ENCODE assay signal across 26 mouse cellular contexts in genomic region chr7:100036495-100036894, GRCm38 (mm10). TPM values are rescaled to one million over a fixed set of nuclear protein-coding genes. Genes with fewer than 3 reads are reported as not detected.
A peak's percentile ranks its signal among the peaks of the same experiment; 100 is the strongest.
DNase-seq lines count a peak whose midpoint lies in the region; ATAC-seq and TF ChIP-seq lines count a peak whose summit lies in the region.
"Had no signal": no experiment of that assay in that cellular context is flagged by ENCODE, and none has a peak within 500 bp of the region (broad histone marks: within the 10 kb centered on the region; RNA-seq: fewer than 3 reads in every experiment).

No protein-coding gene starts in this region.

- H3K27ac ChIP-seq in forebrain, embryonic 16.5 days (ENCODE audit: low read length), result no peak overlapping the region
- no peak overlapping the region for H3K27ac ChIP-seq in forebrain, postnatal 0 days (ENCODE audit: low read depth, low read length)
- no peak overlapping the region for H3K27ac ChIP-seq in neural tube, embryonic 13.5 days (replicated peaks)
- H3K27ac ChIP-seq in neural tube, embryonic 15.5 days (replicated peaks), result no peak overlapping the region
- H3K27ac ChIP-seq: embryonic facial prominence, embryonic 15.5 days; heart, adult 2 months; heart, embryonic 13.5 days; kidney, embryonic 15.5 days; liver, embryonic 13.5 days; midbrain, embryonic 12.5 days; stomach, embryonic 15.5 days had no signal

- H3K4me2 ChIP-seq in forebrain, embryonic 16.5 days (ENCODE audit: low read length), result no peak overlapping the region
- no peak overlapping the region for H3K4me2 ChIP-seq in forebrain, postnatal 0 days (ENCODE audit: low read depth)
- H3K4me2 ChIP-seq in neural tube, embryonic 13.5 days, result no peak overlapping the region
- no peak overlapping the region for H3K4me2 ChIP-seq in neural tube, embryonic 15.5 days
- H3K4me2 ChIP-seq: embryonic facial prominence, embryonic 15.5 days; heart, embryonic 13.5 days; kidney, embryonic 15.5 days; liver, embryonic 13.5 days; midbrain, embryonic 12.5 days; stomach, embryonic 15.5 days had no signal

- ATAC-seq in forebrain, embryonic 16.5 days, result peak; percentile 47; the same call in 1 of the 2 replicates
- ATAC-seq in forebrain, postnatal 0 days, result no peak
- peak; percentile 40; the same call in 1 of the 2 replicates for ATAC-seq in neural tube, embryonic 13.5 days (ENCODE audit: low read depth)
- no peak for ATAC-seq in neural tube, embryonic 15.5 days (ENCODE audit: low FRiP score)

- no peak for TF ChIP-seq CTCF in forebrain, postnatal 0 days (IDR thresholded peaks at IDR 0.05; ENCODE audit: low read depth)

- 64% methylated on average over 3 of the region's 3 CpGs for WGBS in forebrain, embryonic 16.5 days
- 55% methylated on average over 3 of the region's 3 CpGs for WGBS in forebrain, postnatal 0 days
- 60% methylated on average over 3 of the region's 3 CpGs for WGBS in neural tube, embryonic 13.5 days
- WGBS in neural tube, embryonic 15.5 days, result 56% methylated on average over 3 of the region's 3 CpGs

- H3K27me3 ChIP-seq in forebrain, embryonic 16.5 days (replicated peaks; ENCODE audit: control insufficient read depth, insufficient read depth, low read length), result no peaks in the 10 kb centered on the region
- H3K27me3 ChIP-seq in forebrain, postnatal 0 days (ENCODE audit: insufficient read depth, low read length), result no peaks in the 10 kb centered on the region
- no peaks in the 10 kb centered on the region for H3K27me3 ChIP-seq in neural tube, embryonic 13.5 days
- H3K27me3 ChIP-seq in neural tube, embryonic 15.5 days (replicated peaks), result no peaks in the 10 kb centered on the region
- H3K27me3 ChIP-seq: embryonic facial prominence, embryonic 15.5 days; kidney, embryonic 15.5 days; liver, embryonic 13.5 days; stomach, embryonic 15.5 days had no signal

- H3K9ac ChIP-seq in forebrain, embryonic 16.5 days (replicated peaks; ENCODE audit: low read depth, low read length), result no peak overlapping the region
- H3K9ac ChIP-seq in forebrain, postnatal 0 days, result no peak overlapping the region
- no peak overlapping the region for H3K9ac ChIP-seq in neural tube, embryonic 13.5 days
- H3K9ac ChIP-seq in neural tube, embryonic 15.5 days (replicated peaks), result no peak overlapping the region
- H3K9ac ChIP-seq: embryonic facial prominence, embryonic 15.5 days; heart, embryonic 13.5 days; kidney, embryonic 15.5 days; liver, embryonic 13.5 days; midbrain, embryonic 12.5 days; stomach, embryonic 15.5 days had no signal

- H3K9me3 ChIP-seq in forebrain, embryonic 16.5 days (ENCODE audit: control insufficient read depth, low read length), result no peaks in the 10 kb centered on the region
- no peaks in the 10 kb centered on the region for H3K9me3 ChIP-seq in forebrain, postnatal 0 days (ENCODE audit: low read length)
- H3K9me3 ChIP-seq in neural tube, embryonic 13.5 days, result no peaks in the 10 kb centered on the region
- H3K9me3 ChIP-seq in neural tube, embryonic 15.5 days (replicated peaks), result no peaks in the 10 kb centered on the region
- H3K9me3 ChIP-seq: embryonic facial prominence, embryonic 15.5 days; kidney, embryonic 15.5 days; liver, embryonic 13.5 days; midbrain, embryonic 12.5 days; stomach, embryonic 15.5 days had no signal

- H3K36me3 ChIP-seq in forebrain, embryonic 16.5 days (ENCODE audit: control insufficient read depth, insufficient read depth), result no peaks in the 10 kb centered on the region
- no peaks in the 10 kb centered on the region for H3K36me3 ChIP-seq in forebrain, postnatal 0 days (ENCODE audit: insufficient read depth)
- H3K36me3 ChIP-seq in neural tube, embryonic 13.5 days, result no peaks in the 10 kb centered on the region
- no peaks in the 10 kb centered on the region for H3K36me3 ChIP-seq in neural tube, embryonic 15.5 days
- H3K36me3 ChIP-seq: embryonic facial prominence, embryonic 15.5 days; heart, embryonic 13.5 days; kidney, embryonic 15.5 days; liver, embryonic 13.5 days; midbrain, embryonic 12.5 days; stomach, embryonic 15.5 days had no signal

- no peak for DNase-seq in forebrain, postnatal 0 days
- DNase-seq in cerebellum, postnatal 14 days, result peak; percentile 75 to 79
- no peak for DNase-seq in spleen, postnatal 10 days (ENCODE audit: low spot score in 2 of 2)
- no peak for DNase-seq in lung, postnatal 14 days
- DNase-seq: adrenal gland, adult 2 months; gastrocnemius, postnatal 25 days; heart, adult 2 months; heart, postnatal 14 days; kidney, adult 11 months; kidney, postnatal 36 days; liver, embryonic 13.5 days; lung, adult 2 months; right cerebral cortex, postnatal 4 days; thymus, postnatal 25 days had no signal

- H3K4me1 ChIP-seq in forebrain, embryonic 16.5 days (replicated peaks; ENCODE audit: control insufficient read depth, insufficient read depth, low read length), result peaks cover 7% of the 10 kb centered on the region
- no peaks in the 10 kb centered on the region for H3K4me1 ChIP-seq in forebrain, postnatal 0 days (ENCODE audit: insufficient read depth)
- H3K4me1 ChIP-seq in neural tube, embryonic 13.5 days (replicated peaks), result peaks cover 4% of the 10 kb centered on the region; the same call in 1 of the 2 replicates
- peaks cover 10% of the 10 kb centered on the region; the same call in 1 of the 2 replicates for H3K4me1 ChIP-seq in neural tube, embryonic 15.5 days
- H3K4me1 ChIP-seq: liver, embryonic 13.5 days; midbrain, embryonic 12.5 days had no signal

- no peak overlapping the region for H3K4me3 ChIP-seq in forebrain, embryonic 16.5 days (replicated peaks; ENCODE audit: low read length)
- no peak overlapping the region for H3K4me3 ChIP-seq in forebrain, postnatal 0 days (ENCODE audit: low read depth, low read length)
- no peak overlapping the region for H3K4me3 ChIP-seq in neural tube, embryonic 13.5 days
- no peak overlapping the region for H3K4me3 ChIP-seq in neural tube, embryonic 15.5 days (replicated peaks)
- H3K4me3 ChIP-seq: embryonic facial prominence, embryonic 15.5 days; heart, adult 2 months; heart, embryonic 13.5 days; kidney, embryonic 15.5 days; liver, embryonic 13.5 days; midbrain, embryonic 12.5 days; stomach, embryonic 15.5 days had no signal

RNA-seq across cellular contexts. Expression of gene Chrdl2, which starts 30.5 kb away (rescaled TPM):
- 0.16 and 0.30 TPM in 2 replicates for polyA plus RNA-seq in forebrain, embryonic 16.5 days (2015; fragmentation: Nextera tagmentation; extraction: Ambion mirVana)
- total RNA-seq in forebrain, postnatal 0 days (2014; rRNA removed), result not detected in 2 replicates
- 0.15 and 0.67 TPM in 2 replicates for polyA plus RNA-seq in forebrain, postnatal 0 days (2015; fragmentation: Nextera tagmentation; extraction: Ambion mirVana)
- polyA plus RNA-seq in neural tube, embryonic 13.5 days (2015; fragmentation: Nextera tagmentation; extraction: Ambion mirVana), result 0.25 TPM in 1 of 2 replicates, not detected in the other
- 0.28 and 0.37 TPM in 2 replicates for polyA plus RNA-seq in neural tube, embryonic 15.5 days (2015; fragmentation: Nextera tagmentation; extraction: Ambion mirVana)
- total RNA-seq: adrenal gland, adult 2 months; adrenal gland, postnatal 4 days; heart, postnatal 14 days; megakaryocyte, adult 5-6 weeks; MEL had no signal
- polyA plus RNA-seq: adrenal gland, adult 2 months; C2C12; liver, embryonic 13.5 days; midbrain, embryonic 12.5 days had no signal

RNA-seq across cellular contexts. Expression of gene Rnf169, which starts 56.2 kb away (rescaled TPM):
- polyA plus RNA-seq in forebrain, embryonic 16.5 days (2015; fragmentation: Nextera tagmentation; extraction: Ambion mirVana), result 5.5 TPM in 2 replicates
- total RNA-seq in forebrain, postnatal 0 days (2014; rRNA removed), result 23.6 and 24.9 TPM in 2 replicates
- 2.6 and 4.3 TPM in 2 replicates for polyA plus RNA-seq in forebrain, postnatal 0 days (2015; fragmentation: Nextera tagmentation; extraction: Ambion mirVana)
- polyA plus RNA-seq in neural tube, embryonic 13.5 days (2015; fragmentation: Nextera tagmentation; extraction: Ambion mirVana), result 4.5 and 4.8 TPM in 2 replicates
- polyA plus RNA-seq in neural tube, embryonic 15.5 days (2015; fragmentation: Nextera tagmentation; extraction: Ambion mirVana), result 4.2 and 4.6 TPM in 2 replicates

Comparison
In these comparisons a context has a peak if more than half of its experiments do, and no peak if none do; other contexts are left out.
1. ATAC-seq: peak in forebrain, embryonic 16.5 days (single experiment) and neural tube, embryonic 13.5 days (single experiment); none in forebrain, postnatal 0 days (single experiment) and neural tube, embryonic 15.5 days (single experiment).
2. DNase-seq: peak in cerebellum, postnatal 14 days (2 of 2); none in forebrain, postnatal 0 days (single experiment), spleen, postnatal 10 days (0 of 2) and lung, postnatal 14 days (single experiment).